Mouse (Mus musculus) stomach, embryonic 15.5 days (tissue): ENCODE measurements around the gene Pcca. TPM values are rescaled to one million over a fixed set of nuclear protein-coding genes. Genes with fewer than 3 reads are reported as not detected.

Experiments used
- ATAC-seq: fragments of 200-750 bp; cut with Nextera tagmentation; 2 replicates; pipeline ENCODE4 v1.8.0; 2017; ENCODE audit warnings: low read depth, moderate number of reproducible peaks, moderate TSS enrichment; ENCODE audit not compliant: insufficient read depth, low FRiP score
- H3K27ac ChIP-seq: fragments of 300-500 bp; sonication (generic); 2 replicates; pipeline ENCODE4 v1.5.1; 2015; ENCODE audit warnings: mild to moderate bottlenecking, inconsistent platforms
- H3K27me3 ChIP-seq: fragments of 300-500 bp; sonication (generic); replicated peaks from 2 replicates; pipeline ENCODE4 v1.6.1; 2015; ENCODE audit warnings: inconsistent platforms
- H3K36me3 ChIP-seq: fragments of 300-500 bp; sonication (generic); 2 replicates; pipeline ENCODE4 v1.6.1; 2015; ENCODE audit warnings: inconsistent platforms
- H3K4me1 ChIP-seq: fragments of 300-500 bp; sonication (generic); 2 replicates; pipeline ENCODE4 v1.6.1; 2015; ENCODE audit warnings: inconsistent platforms
- H3K4me2 ChIP-seq: fragments of 300-500 bp; sonication (generic); 2 replicates; pipeline ENCODE4 v1.6.1; 2015; ENCODE audit warnings: mild to moderate bottlenecking, inconsistent platforms
- H3K4me3 ChIP-seq: fragments of 300-500 bp; sonication (generic); replicated peaks from 2 replicates; pipeline ENCODE4 v1.5.1; 2015; ENCODE audit warnings: inconsistent platforms
- H3K9ac ChIP-seq: fragments of 300-500 bp; sonication (generic); 2 replicates; pipeline ENCODE4 v1.6.1; 2015; ENCODE audit warnings: inconsistent platforms
- H3K9me3 ChIP-seq: fragments of 300-500 bp; sonication (generic); 2 replicates; pipeline ENCODE4 v1.6.1; 2016; ENCODE audit warnings: inconsistent platforms
- WGBS: fragments of 180-500 bp; shearing (Covaris S2); methylation state at CpG from one replicate; pipeline ENCODE4 v1.1.7; 2015; 5-methylcytosine and 5-hydroxymethylcytosine counted together
- polyA plus RNA-seq: library from polyadenylated mRNA; unstranded; fragments of >200 nt; fragmentation: Nextera tagmentation; extraction: Ambion mirVana; gene quantifications from 2 replicates; pipeline ENCODE4 v1.2.1, GENCODE M21; 2015

Pcca gene
- polyA plus RNA-seq, 1 experiment from 2014 or later = 19.2 TPM

DNA sequence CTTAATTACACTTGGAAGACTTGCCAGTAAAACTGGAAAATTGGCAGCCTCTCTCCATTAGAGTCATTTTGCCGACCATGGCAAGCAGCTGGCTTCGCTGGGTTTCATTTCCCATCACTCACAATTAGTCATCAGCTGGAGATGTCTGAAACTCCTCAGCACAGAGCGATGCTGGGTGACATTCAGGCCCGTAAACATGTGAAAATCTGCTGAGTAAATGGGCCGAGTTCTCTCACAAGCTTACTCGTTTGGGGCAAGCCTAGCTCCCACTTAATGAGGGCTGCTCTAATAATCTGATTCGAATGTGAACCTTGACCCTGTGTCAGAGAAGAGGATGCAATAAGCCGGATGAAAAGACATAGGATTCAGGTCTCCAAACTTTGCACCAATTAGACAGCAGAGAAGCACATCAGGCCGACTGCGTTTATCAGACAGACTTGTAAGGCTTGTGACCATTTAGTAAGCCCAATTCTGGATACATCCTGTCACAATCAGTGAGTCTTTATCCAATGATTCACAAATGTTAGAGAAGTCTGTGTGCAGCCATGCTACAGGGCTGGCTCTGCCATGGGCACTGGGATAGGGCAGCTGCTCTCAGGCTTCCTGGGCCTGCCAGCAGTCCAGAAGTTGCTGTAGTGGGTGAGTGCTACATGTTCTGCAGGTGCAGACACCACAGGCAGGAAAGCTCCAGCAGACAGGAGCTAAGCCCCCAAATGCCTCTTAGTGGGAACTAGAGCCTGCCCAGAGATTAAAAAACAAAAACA is 349.9 kb downstream of the Pcca start:
- Histone ChIP-seq H3K27ac (no peak overlapping the region), H3K4me2 (no peak overlapping the region), H3K9me3 (no peaks in the 10 kb centered on the region), H3K9ac (no peak overlapping the region), H3K27me3 (no peaks in the 10 kb centered on the region), H3K36me3 (0 out of 2 replicates have a peak, but pooled peaks cover 2% of the 10 kb centered on the region), H3K4me1 (0 out of 2 replicates have a peak, but pooled peaks cover 9% of the 10 kb centered on the region), H3K4me3 (no peak overlapping the region)
- WGBS = 56% methylated on average over 10 of the region's 10 CpGs
- ATAC-seq = no peak

GRCm38 (mm10) chr14:122885893-122886292 is 351.8 kb downstream of the Pcca start:
- no peaks in the 10 kb centered on the region for H3K27me3 ChIP-seq
- 0 out of 2 replicates have a peak, but pooled peaks cover 2% of the 10 kb centered on the region for H3K36me3 ChIP-seq
- 0 out of 2 replicates have a peak, but pooled peaks cover 9% of the 10 kb centered on the region for H3K4me1 ChIP-seq
- WGBS = 88% methylated on average over 7 of the region's 7 CpGs
- no peak overlapping the region for H3K4me3 ChIP-seq
- no peaks in the 10 kb centered on the region for H3K9me3 ChIP-seq
- H3K9ac ChIP-seq = no peak overlapping the region
- no peak overlapping the region for H3K4me2 ChIP-seq
- H3K27ac ChIP-seq = no peak overlapping the region
- no peak; the same call in 1 of the 2 replicates for ATAC-seq

DNA sequence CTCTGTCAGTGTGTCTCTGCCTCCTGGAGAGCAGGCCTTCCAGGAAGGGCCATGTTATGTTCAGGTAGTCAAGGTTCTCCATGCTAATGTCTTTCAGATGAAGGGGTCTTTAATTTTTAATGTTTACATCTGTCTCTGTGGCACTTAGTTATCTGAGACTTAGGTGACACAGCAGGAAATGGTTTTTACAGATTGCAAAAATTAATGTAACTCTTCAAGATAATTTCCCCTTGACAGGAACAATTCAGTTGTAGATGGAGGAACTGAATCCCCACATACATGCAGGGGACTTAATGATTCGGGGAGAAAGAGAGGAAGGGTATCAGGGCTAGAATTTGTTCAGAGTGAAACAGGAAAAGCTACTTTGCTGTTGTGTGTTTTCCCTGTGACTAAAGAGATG is 353.2 kb downstream of the Pcca start:
- Histone ChIP-seq H3K4me3 (no peak overlapping the region), H3K9me3 (no peaks in the 10 kb centered on the region), H3K27ac (no peak overlapping the region), H3K4me1 (0 out of 2 replicates have a peak, but pooled peaks cover 7% of the 10 kb centered on the region), H3K9ac (no peak overlapping the region), H3K27me3 (no peaks in the 10 kb centered on the region), H3K36me3 (0 out of 2 replicates have a peak, but pooled peaks cover 2% of the 10 kb centered on the region), H3K4me2 (no peak overlapping the region)
- WGBS = 71% methylated on average over 1 of the region's 1 CpGs
- no peak for ATAC-seq

- Histone ChIP-seq H3K9ac (no peak overlapping the region), H3K27ac (no peak overlapping the region), H3K27me3 (no peaks in the 10 kb centered on the region), H3K4me3 (no peak overlapping the region), H3K4me1 (0 out of 2 replicates have a peak, but pooled peaks cover 4% of the 10 kb centered on the region), H3K36me3 (0 out of 2 replicates have a peak, but pooled peaks cover 2% of the 10 kb centered on the region), H3K4me2 (no peak overlapping the region), H3K9me3 (no peaks in the 10 kb centered on the region)
- ATAC-seq = no peak
- 91% methylated on average over 3 of the region's 3 CpGs for WGBS
Observed at GRCm38 (mm10) chr14:122887702-122888479, 353.8 kb downstream of the Pcca start.

GRCm38 (mm10) chr14:122888480-122888872 is 354.4 kb downstream of the Pcca start:
- H3K27ac ChIP-seq = no peak overlapping the region
- no peak for ATAC-seq
- no peak overlapping the region for H3K4me2 ChIP-seq
- H3K4me1 ChIP-seq = no peaks in the 10 kb centered on the region
- no peak overlapping the region for H3K9ac ChIP-seq
- H3K36me3 ChIP-seq = 0 out of 2 replicates have a peak, but pooled peaks cover 2% of the 10 kb centered on the region
- no peaks in the 10 kb centered on the region for H3K27me3 ChIP-seq
- 82% methylated on average over 1 of the region's 1 CpGs for WGBS
- H3K4me3 ChIP-seq = no peak overlapping the region
- no peaks in the 10 kb centered on the region for H3K9me3 ChIP-seq

DNA sequence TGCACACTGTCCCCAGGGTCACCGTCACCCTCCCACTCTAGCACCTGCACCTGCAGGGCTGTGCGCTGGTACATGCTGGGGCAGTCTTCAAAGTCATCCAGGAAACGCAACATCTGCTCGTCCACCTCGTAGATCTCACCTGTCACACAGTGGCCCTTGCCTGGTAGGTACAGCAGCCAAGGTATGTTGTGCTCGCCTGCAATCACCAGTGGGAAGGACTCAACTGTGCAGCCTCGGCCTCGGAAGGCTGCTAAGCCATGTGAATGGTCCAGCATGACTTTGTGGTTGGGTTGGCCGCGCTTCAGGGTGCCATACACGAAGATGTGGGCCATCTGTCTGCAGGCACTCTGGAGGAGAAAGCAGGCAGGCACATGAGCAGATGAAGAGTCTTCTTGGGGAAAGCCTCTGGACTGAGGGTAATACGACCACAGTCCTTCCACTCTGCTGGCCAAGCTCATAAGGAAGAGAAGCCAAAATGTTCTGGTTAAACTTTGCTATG is 357.4 kb downstream of the Pcca start:
- H3K9ac ChIP-seq = no peak overlapping the region
- H3K9me3 ChIP-seq = no peaks in the 10 kb centered on the region
- ATAC-seq = no peak
- H3K4me2 ChIP-seq = no peak overlapping the region
- H3K27ac ChIP-seq = no peak overlapping the region
- no peaks in the 10 kb centered on the region for H3K4me1 ChIP-seq
- no peak overlapping the region for H3K4me3 ChIP-seq
- no peaks in the 10 kb centered on the region for H3K27me3 ChIP-seq
- no peaks in the 10 kb centered on the region for H3K36me3 ChIP-seq
- 89% methylated on average over 12 of the region's 12 CpGs for WGBS

GRCm38 (mm10) chr14:122896106-122896505 is 362.0 kb downstream of the Pcca start:
- H3K4me2 ChIP-seq = no peak overlapping the region
- no peak overlapping the region for H3K9ac ChIP-seq
- H3K27ac ChIP-seq = no peak overlapping the region
- H3K4me3 ChIP-seq = no peak overlapping the region
- no peaks in the 10 kb centered on the region for H3K9me3 ChIP-seq
- H3K4me1 ChIP-seq = 0 out of 2 replicates have a peak, but pooled peaks cover 2% of the 10 kb centered on the region
- no peaks in the 10 kb centered on the region for H3K36me3 ChIP-seq
- WGBS = 95% methylated on average over 1 of the region's 1 CpGs
- H3K27me3 ChIP-seq = no peaks in the 10 kb centered on the region
- ATAC-seq = no peak

- no peak overlapping the region for H3K27ac ChIP-seq
- no peak overlapping the region for H3K4me3 ChIP-seq
- 0 out of 2 replicates have a peak, but pooled peaks cover 12% of the 10 kb centered on the region for H3K4me1 ChIP-seq
- no peak overlapping the region for H3K9ac ChIP-seq
- H3K9me3 ChIP-seq = no peaks in the 10 kb centered on the region
- H3K4me2 ChIP-seq = no peak overlapping the region
- no peaks in the 10 kb centered on the region for H3K27me3 ChIP-seq
- H3K36me3 ChIP-seq = no peaks in the 10 kb centered on the region
- no peak for ATAC-seq
Observed at GRCm38 (mm10) chr14:122898550-122898949, 364.4 kb downstream of the Pcca start.

DNA sequence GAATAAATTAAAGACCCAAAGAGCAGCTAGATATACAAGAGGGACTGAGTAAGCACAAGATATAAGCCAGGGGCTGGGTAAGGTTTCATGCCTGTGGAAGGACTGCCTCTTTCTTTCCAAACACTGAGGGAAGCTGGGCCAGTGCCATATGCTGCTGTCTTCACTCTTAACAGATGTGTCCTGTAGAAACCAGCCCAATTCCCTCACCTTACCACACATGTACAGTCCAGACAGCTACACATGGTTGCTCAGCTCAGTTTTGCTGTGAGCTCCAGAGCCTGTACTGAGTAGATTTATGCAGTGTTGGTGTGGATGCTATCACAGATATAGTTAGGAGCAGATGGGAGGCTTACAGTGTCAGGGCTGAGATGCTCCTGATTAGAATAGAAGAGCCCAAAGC is 366.6 kb downstream of the Pcca start:
- Histone ChIP-seq H3K9me3 (no peaks in the 10 kb centered on the region), H3K4me1 (0 out of 2 replicates have a peak, but pooled peaks cover 12% of the 10 kb centered on the region), H3K9ac (no peak overlapping the region), H3K27ac (no peak overlapping the region), H3K36me3 (no peaks in the 10 kb centered on the region), H3K27me3 (no peaks in the 10 kb centered on the region), H3K4me2 (no peak overlapping the region), H3K4me3 (no peak overlapping the region)
- no peak for ATAC-seq

GRCm38 (mm10) chr14:122901177-122901576 is 367.1 kb downstream of the Pcca start:
- no peak overlapping the region for H3K27ac ChIP-seq
- H3K27me3 ChIP-seq = no peaks in the 10 kb centered on the region
- no peak overlapping the region for H3K4me3 ChIP-seq
- ATAC-seq = no peak
- no peak overlapping the region for H3K9ac ChIP-seq
- WGBS = 59% methylated on average over 3 of the region's 3 CpGs
- 0 out of 2 replicates have a peak, but pooled peaks cover 12% of the 10 kb centered on the region for H3K4me1 ChIP-seq
- H3K36me3 ChIP-seq = no peaks in the 10 kb centered on the region
- no peak overlapping the region for H3K4me2 ChIP-seq
- H3K9me3 ChIP-seq = no peaks in the 10 kb centered on the region

DNA sequence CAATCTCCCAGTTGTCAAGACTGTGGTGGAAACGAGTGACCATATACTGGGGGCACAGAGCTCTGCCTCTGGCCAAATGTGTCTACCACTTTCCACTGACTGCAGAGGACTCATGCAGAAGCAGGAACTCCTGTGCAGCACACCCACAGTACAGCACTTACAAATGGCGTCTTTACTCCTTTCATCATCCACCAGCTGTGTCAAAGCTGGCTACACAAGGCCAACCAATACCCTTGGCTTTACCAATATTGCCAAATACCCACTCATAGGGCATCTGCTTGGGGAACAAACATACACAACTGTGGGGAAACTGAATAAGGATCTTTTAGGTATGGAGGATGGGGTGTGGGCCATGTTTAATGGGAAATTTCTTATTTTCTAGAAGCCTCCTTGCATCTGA is 367.6 kb downstream of the Pcca start:
- H3K4me2 ChIP-seq = no peak overlapping the region
- H3K4me1 ChIP-seq = 0 out of 2 replicates have a peak, but pooled peaks cover 12% of the 10 kb centered on the region
- no peaks in the 10 kb centered on the region for H3K9me3 ChIP-seq
- H3K27ac ChIP-seq = no peak overlapping the region
- 86% methylated on average over 2 of the region's 2 CpGs for WGBS
- H3K27me3 ChIP-seq = no peaks in the 10 kb centered on the region
- no peak overlapping the region for H3K9ac ChIP-seq
- H3K4me3 ChIP-seq = no peak overlapping the region
- no peaks in the 10 kb centered on the region for H3K36me3 ChIP-seq
- no peak for ATAC-seq

DNA sequence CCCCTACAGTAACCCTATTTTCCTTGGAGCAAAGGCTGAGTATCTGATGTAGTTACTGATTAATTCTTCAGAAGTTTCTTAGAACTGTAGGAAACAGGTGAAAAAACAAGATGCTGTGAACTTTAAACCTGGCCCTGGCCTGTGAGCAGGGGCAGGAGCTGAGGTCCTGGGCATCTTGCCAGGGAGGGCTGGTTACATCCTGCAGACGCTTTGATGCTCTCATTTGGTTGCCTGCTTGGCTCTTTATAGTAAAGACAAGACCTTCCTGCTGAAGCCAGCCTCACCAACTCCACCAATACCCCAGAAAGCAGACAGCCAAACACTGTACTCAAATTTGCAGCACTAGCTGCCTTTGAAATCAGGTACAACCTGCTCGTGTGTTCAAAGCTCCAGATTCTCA is 368.0 kb downstream of the Pcca start:
- peak; percentile 41; the same call in 1 of the 2 replicates for ATAC-seq
- no peaks in the 10 kb centered on the region for H3K36me3 ChIP-seq
- no peaks in the 10 kb centered on the region for H3K9me3 ChIP-seq
- H3K4me2 ChIP-seq = no peak overlapping the region
- H3K4me3 ChIP-seq = no peak overlapping the region
- 58% methylated on average over 2 of the region's 2 CpGs for WGBS
- 0 out of 2 replicates have a peak, but pooled peaks cover 12% of the 10 kb centered on the region for H3K4me1 ChIP-seq
- H3K9ac ChIP-seq = no peak overlapping the region
- 0 out of 2 replicates have a peak overlapping the region, but pooled peaks have one; percentile 6 for H3K27ac ChIP-seq
- H3K27me3 ChIP-seq = no peaks in the 10 kb centered on the region
